Mouse (Mus musculus): Measurements from ENCODE around the gene Sash1. TPM values are rescaled to one million over a fixed set of nuclear protein-coding genes. Genes with fewer than 3 reads are reported as not detected.

The Sash1 gene
- polyA plus RNA-seq, 1 experiment = 62.7 TPM

GRCm38 (mm10) chr10:8866062-8866642 is 19.7 kb downstream of the Sash1 start:
- Histone ChIP-seq H3K4me3 (ENCODE audit: insufficient read depth, low read length) (no peak overlapping the region), H3K4me1 (ENCODE audit: control insufficient read depth, insufficient read depth, low read length) (0 out of 2 replicates have a peak, but pooled peaks cover 4% of the 10 kb centered on the region), H3K27ac (ENCODE audit: insufficient read depth, low read length) (no peak overlapping the region)
- no peak for TF ChIP-seq CTCF (IDR thresholded peaks at IDR 0.05; ENCODE audit: borderline replicate concordance, insufficient read depth, low read length)
- TF ChIP-seq POLR2A (IDR thresholded peaks at IDR 0.05; ENCODE audit: low read depth, low read length) = no peak

GRCm38 (mm10) chr10:8860655-8861054 is 25.2 kb downstream of the Sash1 start:
- Histone ChIP-seq H3K4me3 (ENCODE audit: insufficient read depth, low read length) (no peak overlapping the region), H3K27ac (ENCODE audit: insufficient read depth, low read length) (no peak overlapping the region)
- TF ChIP-seq CTCF (IDR thresholded peaks at IDR 0.05; ENCODE audit: borderline replicate concordance, insufficient read depth, low read length) (no peak), POLR2A (IDR thresholded peaks at IDR 0.05; ENCODE audit: low read depth, low read length) (no peak)

DNA sequence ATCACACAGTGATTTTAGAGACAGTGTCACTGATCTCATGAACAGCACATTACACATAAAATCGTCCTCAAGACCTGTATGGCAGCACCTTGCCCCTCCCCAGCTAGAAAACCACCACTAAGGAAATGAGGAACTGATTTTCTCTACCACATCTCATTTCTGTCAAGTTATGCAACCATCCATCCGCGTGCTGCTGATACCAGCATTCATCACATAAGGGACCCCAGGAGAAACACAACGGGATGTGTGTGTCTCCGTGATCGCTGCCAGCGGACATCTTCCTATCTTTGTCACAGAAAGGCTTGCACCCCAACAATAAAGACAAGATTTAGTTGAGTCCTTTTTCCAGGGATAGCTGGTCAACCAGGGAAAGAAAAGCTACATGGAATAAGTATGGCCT is 27.2 kb downstream of the Sash1 start:
- Histone ChIP-seq H3K4me1 (ENCODE audit: control insufficient read depth, insufficient read depth, low read length) (0 out of 2 replicates have a peak, but pooled peaks cover 9% of the 10 kb centered on the region), H3K4me3 (ENCODE audit: insufficient read depth, low read length) (no peak overlapping the region), H3K27ac (ENCODE audit: insufficient read depth, low read length) (no peak overlapping the region)
- TF ChIP-seq POLR2A (IDR thresholded peaks at IDR 0.05; ENCODE audit: low read depth, low read length) (no peak), CTCF (IDR thresholded peaks at IDR 0.05; ENCODE audit: borderline replicate concordance, insufficient read depth, low read length) (no peak)

More at GRCm38 (mm10) chr10:8860655-8861054, 25.2 kb downstream of the Sash1 start:
- H3K4me1 ChIP-seq (ENCODE audit: control insufficient read depth, insufficient read depth, low read length) = 0 out of 2 replicates have a peak, but pooled peaks cover 9% of the 10 kb centered on the region

- H3K27ac ChIP-seq (ENCODE audit: insufficient read depth, low read length) = no peak overlapping the region
- TF ChIP-seq POLR2A (IDR thresholded peaks at IDR 0.05; ENCODE audit: low read depth, low read length) (no peak), CTCF (IDR thresholded peaks at IDR 0.05; ENCODE audit: borderline replicate concordance, insufficient read depth, low read length) (no peak)
- 0 out of 2 replicates have a peak, but pooled peaks cover 5% of the 10 kb centered on the region for H3K4me1 ChIP-seq (ENCODE audit: control insufficient read depth, insufficient read depth, low read length)
These were observed 28.9 kb downstream of the Sash1 start for GRCm38 (mm10) chr10:8856942-8857341.

DNA sequence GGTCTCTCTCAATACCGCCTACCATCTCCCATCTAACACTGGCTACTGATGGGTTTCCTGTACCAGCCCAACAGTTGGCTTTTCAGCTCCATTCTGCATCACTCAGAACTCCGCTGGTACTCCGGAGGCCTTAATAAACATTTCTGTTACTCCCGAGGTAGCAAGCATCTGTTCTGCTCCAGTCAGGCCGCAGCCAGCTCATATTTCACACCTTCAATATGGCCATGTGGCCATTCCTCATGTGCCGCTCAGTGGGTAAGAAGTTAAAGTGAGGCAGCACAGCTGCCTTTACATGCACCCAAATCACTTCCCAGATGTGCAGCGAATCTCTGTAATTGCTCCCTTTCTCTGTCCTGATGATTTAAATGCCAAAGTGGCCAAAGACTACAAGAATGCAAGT is 32.5 kb downstream of the Sash1 start:
- Histone ChIP-seq H3K27ac (ENCODE audit: insufficient read depth, low read length) (no peak overlapping the region), H3K4me1 (ENCODE audit: control insufficient read depth, insufficient read depth, low read length) (0 out of 2 replicates have a peak, but pooled peaks cover 4% of the 10 kb centered on the region), H3K4me3 (ENCODE audit: insufficient read depth, low read length) (no peak overlapping the region)
- TF ChIP-seq CTCF (IDR thresholded peaks at IDR 0.05; ENCODE audit: borderline replicate concordance, insufficient read depth, low read length) (no peak), POLR2A (IDR thresholded peaks at IDR 0.05; ENCODE audit: low read depth, low read length) (no peak)

More at GRCm38 (mm10) chr10:8856942-8857341, 28.9 kb downstream of the Sash1 start:
- no peak overlapping the region for H3K4me3 ChIP-seq (ENCODE audit: insufficient read depth, low read length)

GRCm38 (mm10) chr10:8851625-8852024 is 34.2 kb downstream of the Sash1 start:
- Histone ChIP-seq H3K4me1 (ENCODE audit: control insufficient read depth, insufficient read depth, low read length) (no peaks in the 10 kb centered on the region), H3K4me3 (ENCODE audit: insufficient read depth, low read length) (no peak overlapping the region), H3K27ac (ENCODE audit: insufficient read depth, low read length) (no peak overlapping the region)
- TF ChIP-seq CTCF (IDR thresholded peaks at IDR 0.05; ENCODE audit: borderline replicate concordance, insufficient read depth, low read length) (no peak), POLR2A (IDR thresholded peaks at IDR 0.05; ENCODE audit: low read depth, low read length) (no peak)

DNA sequence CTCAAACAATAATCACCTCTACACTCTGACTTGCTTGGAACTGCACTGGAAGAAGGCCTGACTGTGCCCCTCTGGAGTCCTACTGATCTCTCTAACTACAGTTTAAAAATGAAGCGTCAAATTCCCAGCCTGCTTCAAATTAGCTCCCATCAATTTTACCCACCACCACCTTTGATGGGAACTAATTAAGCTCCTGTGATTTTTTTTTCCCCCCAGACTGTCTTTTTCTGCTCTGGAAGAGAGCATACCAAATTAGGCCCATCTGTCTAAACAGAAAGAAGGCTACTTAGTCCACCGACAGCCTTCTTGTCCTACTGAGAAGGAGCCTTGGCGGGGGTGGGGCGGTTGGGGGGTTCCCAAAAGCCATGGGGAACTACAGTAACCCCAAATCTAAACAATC is 37.9 kb downstream of the Sash1 start:
- H3K4me1 ChIP-seq (ENCODE audit: control insufficient read depth, insufficient read depth, low read length) = no peaks in the 10 kb centered on the region
- H3K27ac ChIP-seq (ENCODE audit: insufficient read depth, low read length) = no peak overlapping the region
- TF ChIP-seq POLR2A (IDR thresholded peaks at IDR 0.05; ENCODE audit: low read depth, low read length) (no peak), CTCF (IDR thresholded peaks at IDR 0.05; ENCODE audit: borderline replicate concordance, insufficient read depth, low read length) (no peak)
- H3K4me3 ChIP-seq (ENCODE audit: insufficient read depth, low read length) = no peak overlapping the region

- Histone ChIP-seq H3K27ac (ENCODE audit: insufficient read depth, low read length) (no peak overlapping the region), H3K4me3 (ENCODE audit: insufficient read depth, low read length) (no peak overlapping the region), H3K4me1 (ENCODE audit: control insufficient read depth, insufficient read depth, low read length) (no peaks in the 10 kb centered on the region)
- TF ChIP-seq POLR2A (IDR thresholded peaks at IDR 0.05; ENCODE audit: low read depth, low read length) (no peak), CTCF (IDR thresholded peaks at IDR 0.05; ENCODE audit: borderline replicate concordance, insufficient read depth, low read length) (no peak)
These were observed 39.6 kb downstream of the Sash1 start for GRCm38 (mm10) chr10:8846258-8846657.

GRCm38 (mm10) chr10:8845230-8845770 is 40.6 kb downstream of the Sash1 start:
- Histone ChIP-seq H3K4me3 (ENCODE audit: insufficient read depth, low read length) (no peak overlapping the region), H3K4me1 (ENCODE audit: control insufficient read depth, insufficient read depth, low read length) (no peaks in the 10 kb centered on the region), H3K27ac (ENCODE audit: insufficient read depth, low read length) (no peak overlapping the region)
- no peak for TF ChIP-seq CTCF (IDR thresholded peaks at IDR 0.05; ENCODE audit: borderline replicate concordance, insufficient read depth, low read length)
- TF ChIP-seq POLR2A (IDR thresholded peaks at IDR 0.05; ENCODE audit: low read depth, low read length) = no peak

GRCm38 (mm10) chr10:8839956-8840355 is 45.9 kb downstream of the Sash1 start:
- no peak overlapping the region for H3K27ac ChIP-seq (ENCODE audit: insufficient read depth, low read length)
- H3K4me3 ChIP-seq (ENCODE audit: insufficient read depth, low read length) = no peak overlapping the region
- TF ChIP-seq POLR2A (IDR thresholded peaks at IDR 0.05; ENCODE audit: low read depth, low read length) (no peak), CTCF (IDR thresholded peaks at IDR 0.05; ENCODE audit: borderline replicate concordance, insufficient read depth, low read length) (no peak)
- H3K4me1 ChIP-seq (ENCODE audit: control insufficient read depth, insufficient read depth, low read length) = no peaks in the 10 kb centered on the region

Data from embryonic fibroblast, embryonic 13.5 days (primary cell).